Mouse (Mus musculus): ENCODE results near the gene Lrrc4.

GRCm38 (mm10) chr6:28871725-28872420 lies 40.3 kb upstream of the Lrrc4 start:
- TF ChIP-seq GATA1 (IDR thresholded peaks at IDR 0.05; ENCODE audit: borderline replicate concordance, low read length) (no peak), FLI1 (IDR thresholded peaks at IDR 0.05; ENCODE audit: low read length) (no peak)
